Mouse (Mus musculus) gastrocnemius, adult 2 months (tissue): ENCODE data around the gene Akt3. TPM values are rescaled to one million over a fixed set of nuclear protein-coding genes. Genes with fewer than 3 reads are reported as not detected.

Experiments used
- DNase-seq: peaks from one replicate; pipeline ENCODE4 v3.0.0; 2022
- H3K27ac ChIP-seq: fragments of 200-600 bp; 2 replicates; pipeline ENCODE4 v1.8.1; 2022; ENCODE audit warnings: mild to moderate bottlenecking
- H3K4me3 ChIP-seq: fragments of 200-600 bp; 2 replicates; pipeline ENCODE4 v1.8.1; 2022; ENCODE audit warnings: mild to moderate bottlenecking, moderate library complexity
- CTCF ChIP-seq: fragments of 200-600 bp; IDR thresholded peaks from 2 replicates; pipeline ENCODE4 v1.8.1; 2022; ENCODE audit warnings: antibody characterized with exemption, mild to moderate bottlenecking, moderate library complexity
- intact Hi-C: fragments of 180-260 bp; cut with DNase I; formaldehyde crosslinking; loops from one replicate; pipeline ENCODE4 v1.15.1; 2025
- total RNA-seq, 2 experiments: library from RNA; stranded (reverse); gene quantifications; 2 replicates each; pipeline ENCODE4 v1.2.3; 2021

The Akt3 gene
- total RNA-seq, 2 experiments from 2014 or later, result 9.1 to 11.0 TPM

GRCm38 (mm10) chr1:177165789-177166188 is 92.2 kb downstream of the Akt3 start:
- H3K27ac ChIP-seq, result no peak overlapping the region
- no peak for TF ChIP-seq CTCF
- no peak overlapping the region for H3K4me3 ChIP-seq
- no peak for DNase-seq
- intact Hi-C loops, result no loop called here

GRCm38 (mm10) chr1:177165336-177165735 is 92.7 kb downstream of the Akt3 start:
- no peak for TF ChIP-seq CTCF
- H3K4me3 ChIP-seq, result no peak overlapping the region
- DNase-seq, result no peak
- intact Hi-C loops, result no loop called here
- H3K27ac ChIP-seq, result no peak overlapping the region

GRCm38 (mm10) chr1:177150344-177151021 is 107.5 kb downstream of the Akt3 start:
- Histone ChIP-seq H3K27ac (no peak overlapping the region), H3K4me3 (peak overlapping the region; percentile 23)
- intact Hi-C loops, result no loop called here
- no peak for TF ChIP-seq CTCF
- DNase-seq, result no peak

- Histone ChIP-seq H3K4me3 (no peak overlapping the region), H3K27ac (no peak overlapping the region)
- TF ChIP-seq CTCF, result no peak
- DNase-seq, result no peak
- intact Hi-C loops, result no loop called here
Measured at GRCm38 (mm10) chr1:177148746-177149145, 109.3 kb downstream of the Akt3 start.

GRCm38 (mm10) chr1:177141468-177141867 is 116.5 kb downstream of the Akt3 start:
- intact Hi-C loops, result no loop called here
- Histone ChIP-seq H3K4me3 (no peak overlapping the region), H3K27ac (no peak overlapping the region)
- TF ChIP-seq CTCF, result no peak
- DNase-seq, result no peak

- Histone ChIP-seq H3K4me3 (no peak overlapping the region), H3K27ac (no peak overlapping the region)
- intact Hi-C loops, result no loop called here
- TF ChIP-seq CTCF, result no peak
- no peak for DNase-seq
Measured at GRCm38 (mm10) chr1:177139652-177140051, 118.4 kb downstream of the Akt3 start.

- intact Hi-C loops, result no loop called here
- no peak for TF ChIP-seq CTCF
- DNase-seq, result no peak
- no peak overlapping the region for H3K4me3 ChIP-seq
- no peak overlapping the region for H3K27ac ChIP-seq
Measured at GRCm38 (mm10) chr1:177131458-177131857, 126.5 kb downstream of the Akt3 start.

- no peak for DNase-seq
- TF ChIP-seq CTCF, result no peak
- Histone ChIP-seq H3K4me3 (no peak overlapping the region), H3K27ac (no peak overlapping the region)
- intact Hi-C loops, result no loop called here
Measured at GRCm38 (mm10) chr1:177126674-177127073, 131.3 kb downstream of the Akt3 start.

GRCm38 (mm10) chr1:177110665-177111271 is 147.2 kb downstream of the Akt3 start:
- no peak for TF ChIP-seq CTCF
- intact Hi-C loops, result no loop called here
- H3K27ac ChIP-seq, result no peak overlapping the region
- H3K4me3 ChIP-seq, result no peak overlapping the region
- DNase-seq, result no peak

GRCm38 (mm10) chr1:177090465-177090864 is 167.5 kb downstream of the Akt3 start:
- DNase-seq, result no peak
- intact Hi-C loops, result no loop called here
- Histone ChIP-seq H3K27ac (no peak overlapping the region), H3K4me3 (no peak overlapping the region)
- TF ChIP-seq CTCF, result no peak

GRCm38 (mm10) chr1:177089515-177089914 is 168.5 kb downstream of the Akt3 start:
- intact Hi-C loops, result no loop called here
- H3K4me3 ChIP-seq, result no peak overlapping the region
- H3K27ac ChIP-seq, result no peak overlapping the region
- DNase-seq, result no peak
- TF ChIP-seq CTCF, result no peak

GRCm38 (mm10) chr1:177089048-177089447 is 169.0 kb downstream of the Akt3 start:
- intact Hi-C loops, result no loop called here
- Histone ChIP-seq H3K27ac (no peak overlapping the region), H3K4me3 (no peak overlapping the region)
- no peak for DNase-seq
- no peak for TF ChIP-seq CTCF

- no peak for DNase-seq
- Histone ChIP-seq H3K4me3 (no peak overlapping the region), H3K27ac (no peak overlapping the region)
- TF ChIP-seq CTCF, result no peak
- intact Hi-C loops, result no loop called here
Measured at GRCm38 (mm10) chr1:177081957-177082645, 175.9 kb downstream of the Akt3 start.
